In genomic region chr7:45640191-45640957, GRCm38 (mm10) we compare ENCODE assay signal across 11 mouse cellular contexts. TPM values are rescaled to one million over a fixed set of nuclear protein-coding genes. Genes with fewer than 3 reads are reported as not detected.
DNase-seq lines count a peak whose midpoint lies in the region; ATAC-seq and TF ChIP-seq lines count a peak whose summit lies in the region.
"Had no signal": no experiment of that assay in that cellular context is flagged by ENCODE, and none has a peak within 500 bp of the region (broad histone marks: within the 10 kb centered on the region; RNA-seq: fewer than 3 reads in every experiment).

No protein-coding gene starts in this region.

- WGBS in cerebellum, adult 2 months: 75% methylated on average over 19 of the region's 19 CpGs
- WGBS in kidney, adult 2 months: 61% methylated on average over 19 of the region's 19 CpGs
- 75% methylated on average over 19 of the region's 19 CpGs for WGBS in neural tube, embryonic 11.5 days

- H3K36me3 ChIP-seq in kidney, adult 2 months (ENCODE audit: control insufficient read depth, insufficient read depth, low read length): no peaks in the 10 kb centered on the region
- H3K36me3 ChIP-seq in neural tube, embryonic 11.5 days (ENCODE audit: control insufficient read depth, insufficient read depth, low read length): peaks cover 2% of the 10 kb centered on the region; the same call in 1 of the 2 replicates

- no peak for DNase-seq in cerebellum, adult 2 months
- DNase-seq in cerebellum, postnatal 4 days (ENCODE audit: low spot score in 2 of 2): no peak
- peak; percentile 52 for DNase-seq in kidney, adult 2 months
- no peak for DNase-seq in kidney, postnatal 25 days
- no peak for DNase-seq in neural tube, embryonic 11.5 days (ENCODE audit: low spot score)
- no peak for DNase-seq in neural tube, embryonic 10.5 days (ENCODE audit: extremely low spot score, low spot score)
- no peak for DNase-seq in ovary, postnatal 36 days (ENCODE audit: low spot score)
- DNase-seq in right cerebral cortex, postnatal 14 days: no peak

- no peak for TF ChIP-seq CTCF in cerebellum, adult 2 months (IDR thresholded peaks at IDR 0.05; ENCODE audit: borderline replicate concordance, insufficient read depth, low read depth, low read length)
- no peak for TF ChIP-seq CTCF in kidney, adult 2 months (conservative IDR thresholded peaks at IDR 0.05; ENCODE audit: insufficient read depth, insufficient read length, low read depth, low read length)

- no peak for ATAC-seq in neural tube, embryonic 11.5 days (ENCODE audit: insufficient read depth, low FRiP score, low TSS enrichment)
- ATAC-seq: forebrain, embryonic 13.5 days; intestine, postnatal 0 days had no signal

- no peak for TF ChIP-seq POLR2A in cerebellum, adult 2 months (IDR thresholded peaks at IDR 0.05; ENCODE audit: borderline replicate concordance, insufficient read depth, low read length)
- no peak for TF ChIP-seq POLR2A in kidney, adult 2 months (IDR thresholded peaks at IDR 0.05; ENCODE audit: low read depth, low read length)

- no peak overlapping the region for H3K4me3 ChIP-seq in cerebellum, adult 2 months (replicated peaks; ENCODE audit: insufficient read depth, low read depth, low read length)
- H3K4me3 ChIP-seq in kidney, adult 2 months (ENCODE audit: insufficient read depth, low read depth, low read length): no peak overlapping the region
- H3K4me3 ChIP-seq in neural tube, embryonic 11.5 days (ENCODE audit: low read depth, low read length): no peak overlapping the region
- H3K4me3 ChIP-seq: forebrain, embryonic 13.5 days had no signal

- no peaks in the 10 kb centered on the region for H3K27me3 ChIP-seq in cerebellum, adult 2 months (ENCODE audit: control insufficient read depth, insufficient read depth, low read length)
- no peaks in the 10 kb centered on the region for H3K27me3 ChIP-seq in kidney, adult 2 months (replicated peaks; ENCODE audit: control insufficient read depth, insufficient read depth, low read length)
- no peaks in the 10 kb centered on the region for H3K27me3 ChIP-seq in neural tube, embryonic 11.5 days (ENCODE audit: control insufficient read depth, insufficient read depth, low read length)
- H3K27me3 ChIP-seq: forebrain, embryonic 13.5 days had no signal

- peaks cover 26% of the 10 kb centered on the region for H3K4me1 ChIP-seq in cerebellum, adult 2 months (ENCODE audit: control insufficient read depth, insufficient read depth, low read length)
- H3K4me1 ChIP-seq in kidney, adult 2 months (ENCODE audit: control insufficient read depth, insufficient read depth, low read length): no peaks in the 10 kb centered on the region; the same call in 1 of the 2 replicates
- peaks cover 19% of the 10 kb centered on the region for H3K4me1 ChIP-seq in neural tube, embryonic 11.5 days (ENCODE audit: control insufficient read depth, insufficient read depth, low read length)

- no peak overlapping the region for H3K9ac ChIP-seq in neural tube, embryonic 11.5 days (ENCODE audit: low read length)
- H3K9ac ChIP-seq: forebrain, embryonic 13.5 days had no signal

- no peaks in the 10 kb centered on the region for H3K9me3 ChIP-seq in neural tube, embryonic 11.5 days (ENCODE audit: control insufficient read depth, low read length)

- H3K27ac ChIP-seq in cerebellum, adult 2 months (ENCODE audit: insufficient read depth, low read length): 0 out of 2 replicates have a peak overlapping the region, but pooled peaks have one; percentile 84
- H3K27ac ChIP-seq in kidney, adult 2 months (ENCODE audit: insufficient read depth, low read depth, low read length): peak overlapping the region; percentile 21; the same call in 1 of the 2 replicates
- H3K27ac ChIP-seq in neural tube, embryonic 11.5 days (ENCODE audit: low read depth, low read length): 0 out of 2 replicates have a peak overlapping the region, but pooled peaks have one; percentile 17
- H3K27ac ChIP-seq: forebrain, embryonic 13.5 days; macrophage had no signal

- no peak overlapping the region for H3K4me2 ChIP-seq in neural tube, embryonic 11.5 days (ENCODE audit: low read depth)

RNA-seq across cellular contexts. Expression of gene Mamstr, which starts 0.6 kb away (rescaled TPM):
- polyA plus RNA-seq in cerebellum, adult 2 months (2012; rRNA removed): 7.1 and 9.8 TPM in 2 replicates
- polyA plus RNA-seq in kidney, adult 2 months (2012; rRNA removed): 2.1 and 2.5 TPM in 2 replicates
- 2.9 and 5.6 TPM in 2 replicates for polyA plus RNA-seq in neural tube, embryonic 11.5 days (2014; fragmentation: Nextera tagmentation; extraction: Ambion mirVana)
- polyA plus RNA-seq: macrophage had no signal

RNA-seq across cellular contexts. Expression of gene Rasip1, which starts 13.1 kb away (rescaled TPM):
- polyA plus RNA-seq in cerebellum, adult 2 months (2012; rRNA removed): 7.6 and 7.7 TPM in 2 replicates
- 19.9 and 20.4 TPM in 2 replicates for polyA plus RNA-seq in kidney, adult 2 months (2012; rRNA removed)
- 5.7 and 7.5 TPM in 2 replicates for polyA plus RNA-seq in neural tube, embryonic 11.5 days (2014; fragmentation: Nextera tagmentation; extraction: Ambion mirVana)

RNA-seq across cellular contexts. Expression of gene Izumo1, which starts 18.8 kb away (rescaled TPM):
- polyA plus RNA-seq in cerebellum, adult 2 months (2012; rRNA removed): 0.08 and 0.18 TPM in 2 replicates
- 0.29 and 0.34 TPM in 2 replicates for polyA plus RNA-seq in kidney, adult 2 months (2012; rRNA removed)
- polyA plus RNA-seq in neural tube, embryonic 11.5 days (2014; fragmentation: Nextera tagmentation; extraction: Ambion mirVana): not detected in 2 replicates
- polyA plus RNA-seq: macrophage had no signal

RNA-seq across cellular contexts. Expression of gene Fut1, which starts 23.3 kb away (rescaled TPM):
- 0.07 and 0.08 TPM in 2 replicates for polyA plus RNA-seq in cerebellum, adult 2 months (2012; rRNA removed)
- 0.05 and 0.11 TPM in 2 replicates for polyA plus RNA-seq in kidney, adult 2 months (2012; rRNA removed)
- not detected in 2 replicates for polyA plus RNA-seq in neural tube, embryonic 11.5 days (2014; fragmentation: Nextera tagmentation; extraction: Ambion mirVana)
- polyA plus RNA-seq: forebrain, embryonic 13.5 days; macrophage had no signal

RNA-seq across cellular contexts. Expression of gene Fgf21, which starts 25.1 kb away (rescaled TPM):
- polyA plus RNA-seq in cerebellum, adult 2 months (2012; rRNA removed): not detected in 2 replicates
- polyA plus RNA-seq in kidney, adult 2 months (2012; rRNA removed): not detected in 2 replicates
- not detected in 2 replicates for polyA plus RNA-seq in neural tube, embryonic 11.5 days (2014; fragmentation: Nextera tagmentation; extraction: Ambion mirVana)
- polyA plus RNA-seq: forebrain, embryonic 13.5 days; intestine, postnatal 0 days; macrophage had no signal

Comparison
In these comparisons a context has a peak if more than half of its experiments do, and no peak if none do; other contexts are left out.
1. H3K27ac ChIP-seq: peak in every context shown above with its lines; median percentile 84 in cerebellum, adult 2 months; 21 in kidney, adult 2 months; 17 in neural tube, embryonic 11.5 days.